Comparison of ENCODE assay signal across 9 mouse cellular contexts in the genomic region with DNA sequence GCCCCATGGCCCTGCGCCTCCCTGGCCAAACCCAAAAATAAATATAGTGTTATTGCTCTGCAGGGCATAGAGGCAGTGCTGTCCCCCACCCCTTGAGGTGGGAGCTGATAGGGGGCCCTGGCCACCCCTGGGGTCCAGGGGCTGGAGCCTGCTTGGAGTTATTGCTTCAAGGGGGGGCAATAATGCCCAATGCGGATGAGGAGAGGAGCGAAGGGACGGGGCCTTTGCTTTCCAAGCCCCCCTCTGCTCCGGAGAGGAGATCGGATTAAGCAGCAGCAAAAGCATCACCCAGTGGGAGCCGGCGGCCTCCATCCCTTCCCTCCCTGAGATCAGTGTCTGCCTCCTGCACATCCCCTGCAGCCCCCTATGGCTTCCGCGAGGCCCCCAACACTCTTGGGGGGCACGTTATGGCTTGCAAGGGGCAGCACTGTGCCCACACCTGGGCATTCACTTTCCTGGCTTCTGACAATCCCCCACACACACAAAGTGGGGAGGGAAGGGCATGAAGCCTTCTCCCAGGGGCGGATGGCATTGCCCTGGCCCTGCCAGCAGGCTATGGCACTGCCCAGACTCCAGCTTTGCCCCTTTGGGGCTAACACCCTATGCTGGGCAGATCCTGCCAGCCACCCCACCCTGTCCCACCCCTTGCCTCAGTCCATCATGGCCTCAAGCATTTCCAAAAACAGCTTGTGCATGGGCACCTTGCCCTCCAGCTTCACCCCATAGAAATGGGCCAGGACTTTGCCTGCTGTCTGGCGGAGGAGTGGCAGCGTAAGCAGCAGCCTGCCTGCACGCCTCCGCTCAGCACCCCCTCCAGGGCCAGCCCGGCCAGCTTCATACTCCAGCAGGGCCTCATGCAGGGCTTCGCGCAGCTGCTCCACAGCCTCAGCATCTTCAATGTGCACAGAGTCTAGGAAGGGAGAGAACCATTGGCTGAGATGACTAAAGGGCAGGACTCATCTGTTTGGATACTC. TPM values are rescaled to one million over a fixed set of nuclear protein-coding genes. Genes with fewer than 3 reads are reported as not detected.
DNase-seq lines count a peak whose midpoint lies in the region; ATAC-seq and TF ChIP-seq lines count a peak whose summit lies in the region.
"Had no signal": no experiment of that assay in that cellular context is flagged by ENCODE, and none has a peak within 500 bp of the region (broad histone marks: within the 10 kb centered on the region; RNA-seq: fewer than 3 reads in every experiment).

No protein-coding gene starts in this region.

- no peaks in the 10 kb centered on the region for H3K27me3 ChIP-seq in cerebellum, adult 2 months (ENCODE audit: control insufficient read depth, insufficient read depth, low read length)
- no peaks in the 10 kb centered on the region for H3K27me3 ChIP-seq in midbrain, embryonic 10.5 days (ENCODE audit: low read depth, poor library complexity, severe bottlenecking)
- no peaks in the 10 kb centered on the region for H3K27me3 ChIP-seq in midbrain, postnatal 0 days (ENCODE audit: insufficient read depth, low read length)
- no peaks in the 10 kb centered on the region for H3K27me3 ChIP-seq in intestine, postnatal 0 days (replicated peaks; ENCODE audit: control insufficient read depth, insufficient read depth, low read length)
- H3K27me3 ChIP-seq in stomach, embryonic 15.5 days (replicated peaks), result no peaks in the 10 kb centered on the region

- H3K4me1 ChIP-seq in cerebellum, adult 2 months (ENCODE audit: control insufficient read depth, insufficient read depth, low read length), result peaks cover 7% of the 10 kb centered on the region
- peaks cover 34% of the 10 kb centered on the region for H3K4me1 ChIP-seq in midbrain, embryonic 10.5 days
- H3K4me1 ChIP-seq in midbrain, postnatal 0 days (ENCODE audit: insufficient read depth, low read length), result peaks cover 9% of the 10 kb centered on the region
- peaks cover 4% of the 10 kb centered on the region; the same call in 1 of the 2 replicates for H3K4me1 ChIP-seq in intestine, postnatal 0 days (replicated peaks; ENCODE audit: control insufficient read depth, insufficient read depth, low read length)
- peaks cover 23% of the 10 kb centered on the region for H3K4me1 ChIP-seq in stomach, embryonic 15.5 days

- no peak overlapping the region for H3K9ac ChIP-seq in midbrain, postnatal 0 days (replicated peaks; ENCODE audit: low read length, poor library complexity, severe bottlenecking)
- H3K9ac ChIP-seq in intestine, postnatal 0 days (ENCODE audit: low read depth, low read length), result no peak overlapping the region
- no peak overlapping the region for H3K9ac ChIP-seq in stomach, embryonic 15.5 days

- no peak overlapping the region for H3K27ac ChIP-seq in cerebellum, adult 2 months (ENCODE audit: insufficient read depth, low read length)
- no peak overlapping the region for H3K27ac ChIP-seq in midbrain, embryonic 10.5 days (replicated peaks)
- no peak overlapping the region for H3K27ac ChIP-seq in midbrain, postnatal 0 days (ENCODE audit: low read depth, low read length)
- no peak overlapping the region for H3K27ac ChIP-seq in intestine, postnatal 0 days (ENCODE audit: low read depth, low read length)
- H3K27ac ChIP-seq in stomach, embryonic 15.5 days, result 0 out of 2 replicates have a peak overlapping the region, but pooled peaks have one; percentile 6

- WGBS in cerebellum, adult 2 months, result 58% methylated on average over 19 of the region's 19 CpGs
- WGBS in midbrain, embryonic 10.5 days, result 78% methylated on average over 19 of the region's 19 CpGs
- whole genome bisulfite sequencing in midbrain, postnatal 0 days, result 76% methylated on average over 19 of the region's 19 CpGs
- WGBS in intestine, postnatal 0 days, result 79% methylated on average over 19 of the region's 19 CpGs
- 88% methylated on average over 19 of the region's 19 CpGs for WGBS in stomach, embryonic 15.5 days

- no peak for TF ChIP-seq CTCF in cerebellum, adult 2 months (IDR thresholded peaks at IDR 0.05; ENCODE audit: borderline replicate concordance, insufficient read depth, low read depth, low read length)
- no peak for TF ChIP-seq CTCF in midbrain, postnatal 0 days (IDR thresholded peaks at IDR 0.05)
- no peak for TF ChIP-seq CTCF in intestine, postnatal 0 days (IDR thresholded peaks at IDR 0.05; ENCODE audit: low read depth)

- DNase-seq in cerebellum, adult 2 months, result peak; percentile 27 to 29
- no peak for DNase-seq in midbrain, embryonic 10.5 days (ENCODE audit: low spot score)
- no peak for DNase-seq in midbrain, postnatal 0 days (ENCODE audit: low spot score)
- no peak for DNase-seq in embryo, embryonic 9.5 days (ENCODE audit: extremely low spot score)
- no peak for DNase-seq in layer of hippocampus, postnatal 10 days (ENCODE audit: low spot score in 2 of 2)

- TF ChIP-seq POLR2A in cerebellum, adult 2 months (IDR thresholded peaks at IDR 0.05; ENCODE audit: borderline replicate concordance, insufficient read depth, low read length), result no peak

- no peak for ATAC-seq in cerebellum, adult (ENCODE audit: insufficient number of reproducible peaks, low FRiP score, low TSS enrichment)
- ATAC-seq in midbrain, postnatal 0 days (ENCODE audit: low FRiP score), result no peak
- no peak for ATAC-seq in intestine, postnatal 0 days
- ATAC-seq in stomach, embryonic 15.5 days (ENCODE audit: insufficient read depth, low FRiP score, low read depth), result no peak

- no peak overlapping the region for H3K4me2 ChIP-seq in midbrain, postnatal 0 days (ENCODE audit: low read depth, low read length, poor library complexity, severe bottlenecking)
- peak overlapping the region; percentile 68 for H3K4me2 ChIP-seq in intestine, postnatal 0 days (replicated peaks; ENCODE audit: low read depth)
- H3K4me2 ChIP-seq in stomach, embryonic 15.5 days, result peak overlapping the region; percentile 71

- H3K4me3 ChIP-seq in cerebellum, adult 2 months (replicated peaks; ENCODE audit: insufficient read depth, low read depth, low read length), result no peak overlapping the region
- H3K4me3 ChIP-seq in midbrain, embryonic 10.5 days, result peak overlapping the region; percentile 82
- no peak overlapping the region for H3K4me3 ChIP-seq in midbrain, postnatal 0 days (ENCODE audit: low read depth, low read length)
- H3K4me3 ChIP-seq in intestine, postnatal 0 days (ENCODE audit: low read depth, low read length), result no peak overlapping the region
- peak overlapping the region; percentile 59 for H3K4me3 ChIP-seq in stomach, embryonic 15.5 days (replicated peaks)

- H3K9me3 ChIP-seq in midbrain, embryonic 10.5 days (replicated peaks), result no peaks in the 10 kb centered on the region
- no peaks in the 10 kb centered on the region for H3K9me3 ChIP-seq in midbrain, postnatal 0 days (ENCODE audit: low read length)
- H3K9me3 ChIP-seq in intestine, postnatal 0 days (ENCODE audit: control insufficient read depth), result no peaks in the 10 kb centered on the region
- no peaks in the 10 kb centered on the region for H3K9me3 ChIP-seq in stomach, embryonic 15.5 days

- peaks cover 45% of the 10 kb centered on the region for H3K36me3 ChIP-seq in midbrain, embryonic 10.5 days
- peaks cover 41% of the 10 kb centered on the region for H3K36me3 ChIP-seq in midbrain, postnatal 0 days (ENCODE audit: insufficient read depth, low read length)
- peaks cover 58% of the 10 kb centered on the region for H3K36me3 ChIP-seq in intestine, postnatal 0 days (ENCODE audit: control insufficient read depth, insufficient read depth)
- H3K36me3 ChIP-seq in stomach, embryonic 15.5 days, result peaks cover 33% of the 10 kb centered on the region

RNA-seq across cellular contexts. Expression of gene Prdx5, which starts 1.5 kb away (rescaled TPM):
- 500 and 537 TPM in 2 replicates for polyA plus RNA-seq in cerebellum, adult 2 months (2012; rRNA removed)
- 169 and 180 TPM in 2 replicates for polyA plus RNA-seq in midbrain, embryonic 10.5 days (2016; fragmentation: Nextera tagmentation; extraction: Ambion mirVana)
- total RNA-seq in midbrain, postnatal 0 days (2014; rRNA removed), result 211 and 223 TPM in 2 replicates
- polyA plus RNA-seq in midbrain, postnatal 0 days (2015; fragmentation: Nextera tagmentation; extraction: Ambion mirVana), result 491 and 528 TPM in 2 replicates
- polyA plus RNA-seq in intestine, postnatal 0 days (2015; fragmentation: Nextera tagmentation; extraction: Ambion mirVana), result 910 and 912 TPM in 2 replicates
- polyA plus RNA-seq in stomach, embryonic 15.5 days (2015; fragmentation: Nextera tagmentation; extraction: Ambion mirVana), result 228 and 279 TPM in 2 replicates
- 100 to 1,000 TPM; 319 to 332 TPM for total RNA-seq in layer of hippocampus, postnatal 10 days (2021)

RNA-seq across cellular contexts. Expression of gene Trmt112, which starts 1.9 kb away (rescaled TPM):
- 122 and 124 TPM in 2 replicates for polyA plus RNA-seq in cerebellum, adult 2 months (2012; rRNA removed)
- 150 and 156 TPM in 2 replicates for polyA plus RNA-seq in midbrain, embryonic 10.5 days (2016; fragmentation: Nextera tagmentation; extraction: Ambion mirVana)
- total RNA-seq in midbrain, postnatal 0 days (2014; rRNA removed), result 80.6 and 85.4 TPM in 2 replicates
- 110 and 118 TPM in 2 replicates for polyA plus RNA-seq in midbrain, postnatal 0 days (2015; fragmentation: Nextera tagmentation; extraction: Ambion mirVana)
- 52.0 and 54.4 TPM in 2 replicates for polyA plus RNA-seq in intestine, postnatal 0 days (2015; fragmentation: Nextera tagmentation; extraction: Ambion mirVana)
- polyA plus RNA-seq in stomach, embryonic 15.5 days (2015; fragmentation: Nextera tagmentation; extraction: Ambion mirVana), result 130 and 135 TPM in 2 replicates
- total RNA-seq in layer of hippocampus, postnatal 10 days (2021), result 10 to 100 TPM; 42.4 to 44.5 TPM

RNA-seq across cellular contexts. Expression of gene Esrra, which starts 10.2 kb away (rescaled TPM):
- polyA plus RNA-seq in cerebellum, adult 2 months (2012; rRNA removed), result 95.3 and 103 TPM in 2 replicates
- 8.9 and 9.5 TPM in 2 replicates for polyA plus RNA-seq in midbrain, embryonic 10.5 days (2016; fragmentation: Nextera tagmentation; extraction: Ambion mirVana)
- total RNA-seq in midbrain, postnatal 0 days (2014; rRNA removed), result 31.6 and 40.7 TPM in 2 replicates
- 7.2 and 7.3 TPM in 2 replicates for polyA plus RNA-seq in midbrain, postnatal 0 days (2015; fragmentation: Nextera tagmentation; extraction: Ambion mirVana)
- 63.6 TPM in 2 replicates for polyA plus RNA-seq in intestine, postnatal 0 days (2015; fragmentation: Nextera tagmentation; extraction: Ambion mirVana)
- 17.1 and 18.8 TPM in 2 replicates for polyA plus RNA-seq in stomach, embryonic 15.5 days (2015; fragmentation: Nextera tagmentation; extraction: Ambion mirVana)
- 10 to 100 TPM; 45.8 to 53.0 TPM for total RNA-seq in layer of hippocampus, postnatal 10 days (2021)

RNA-seq across cellular contexts. Expression of gene Catsperz, which starts 13.8 kb away (rescaled TPM):
- polyA plus RNA-seq in cerebellum, adult 2 months (2012; rRNA removed), result 2.8 and 3.2 TPM in 2 replicates
- 0.35 and 0.43 TPM in 2 replicates for polyA plus RNA-seq in midbrain, embryonic 10.5 days (2016; fragmentation: Nextera tagmentation; extraction: Ambion mirVana)
- 0.52 and 1.1 TPM in 2 replicates for total RNA-seq in midbrain, postnatal 0 days (2014; rRNA removed)
- 2.1 and 3.0 TPM in 2 replicates for polyA plus RNA-seq in midbrain, postnatal 0 days (2015; fragmentation: Nextera tagmentation; extraction: Ambion mirVana)
- polyA plus RNA-seq in intestine, postnatal 0 days (2015; fragmentation: Nextera tagmentation; extraction: Ambion mirVana), result 0.65 and 0.76 TPM in 2 replicates
- polyA plus RNA-seq in stomach, embryonic 15.5 days (2015; fragmentation: Nextera tagmentation; extraction: Ambion mirVana), result 1.6 TPM in 2 replicates
- 10 to 100 TPM; 10.7 to 11.5 TPM for total RNA-seq in layer of hippocampus, postnatal 10 days (2021)
- total RNA-seq: liver, adult 2 months had no signal
- polyA plus RNA-seq: liver, adult 2 months had no signal

RNA-seq across cellular contexts. Expression of gene Kcnk4, which starts 22.9 kb away (rescaled TPM):
- 5.8 and 5.9 TPM in 2 replicates for polyA plus RNA-seq in cerebellum, adult 2 months (2012; rRNA removed)
- polyA plus RNA-seq in midbrain, embryonic 10.5 days (2016; fragmentation: Nextera tagmentation; extraction: Ambion mirVana), result 0.11 TPM in 1 of 2 replicates, not detected in the other
- 7.9 and 13.6 TPM in 2 replicates for total RNA-seq in midbrain, postnatal 0 days (2014; rRNA removed)
- 17.8 and 18.0 TPM in 2 replicates for polyA plus RNA-seq in midbrain, postnatal 0 days (2015; fragmentation: Nextera tagmentation; extraction: Ambion mirVana)
- 0.21 and 0.38 TPM in 2 replicates for polyA plus RNA-seq in intestine, postnatal 0 days (2015; fragmentation: Nextera tagmentation; extraction: Ambion mirVana)
- 0.67 and 0.86 TPM in 2 replicates for polyA plus RNA-seq in stomach, embryonic 15.5 days (2015; fragmentation: Nextera tagmentation; extraction: Ambion mirVana)
- total RNA-seq in layer of hippocampus, postnatal 10 days (2021), result 10 to 100 TPM; 25.3 to 27.8 TPM
- total RNA-seq: liver, adult 2 months had no signal

Comparison
In these comparisons a context has a peak if more than half of its experiments do, and no peak if none do; other contexts are left out.
1. H3K4me3 ChIP-seq: peak in midbrain, embryonic 10.5 days (single experiment) and stomach, embryonic 15.5 days (single experiment); none in cerebellum, adult 2 months (single experiment), midbrain, postnatal 0 days (single experiment) and intestine, postnatal 0 days (single experiment).
2. DNase-seq: peak in cerebellum, adult 2 months (2 of 2); none in midbrain, embryonic 10.5 days (single experiment), midbrain, postnatal 0 days (single experiment), embryo, embryonic 9.5 days (single experiment) and layer of hippocampus, postnatal 10 days (0 of 2).